Mouse (Mus musculus): ENCODE results near the gene Atf7ip2.
"Not testable (repeated sequence)": the region's sequence is repeated elsewhere in the genome, so short reads cannot be mapped to it uniquely, and the experiment has no call there.

Gene Atf7ip2

GRCm38 (mm10) chr16:10192679-10193506 is at the start of gene Atf7ip2:
Gene Atf7ip2, plus strand, starts transcription at chr16:10192712.
- peak; percentile 80 to 89 for DNase-seq (ENCODE audit: low spot score in 2 of 2)

- DNase-seq (ENCODE audit: low spot score in 2 of 2), result no peak
These were observed 49.3 kb upstream of the Atf7ip2 start for GRCm38 (mm10) chr16:10143166-10143565.

- DNase-seq (ENCODE audit: low spot score in 2 of 2), result no peak
These were observed 45.1 kb upstream of the Atf7ip2 start for GRCm38 (mm10) chr16:10147401-10147800.

- DNase-seq (ENCODE audit: low spot score in 2 of 2), result no peak
These were observed 23.2 kb upstream of the Atf7ip2 start for GRCm38 (mm10) chr16:10169123-10169905.

GRCm38 (mm10) chr16:10170005-10170404 is 22.5 kb upstream of the Atf7ip2 start, which contains the start of gene Rpl39l:
Gene Rpl39l, plus strand, starts transcription at chr16:10170226.
- no peak for DNase-seq (ENCODE audit: low spot score in 2 of 2)

- no peak for DNase-seq (ENCODE audit: low spot score in 2 of 2)
These were observed 21.2 kb upstream of the Atf7ip2 start for GRCm38 (mm10) chr16:10171276-10171675.

- DNase-seq (ENCODE audit: low spot score in 2 of 2), result no peak
These were observed 20.2 kb upstream of the Atf7ip2 start for GRCm38 (mm10) chr16:10172179-10172820.

- DNase-seq (ENCODE audit: low spot score in 2 of 2), result not testable (repeated sequence)
These were observed 5.1 kb upstream of the Atf7ip2 start for GRCm38 (mm10) chr16:10187461-10187860.

- no peak for DNase-seq (ENCODE audit: low spot score in 2 of 2)
These were observed 16.3 kb downstream of the Atf7ip2 start for GRCm38 (mm10) chr16:10208777-10209176.

GRCm38 (mm10) chr16:10216366-10216765 is 23.9 kb downstream of the Atf7ip2 start:
- DNase-seq (ENCODE audit: low spot score in 2 of 2), result not testable (repeated sequence)

GRCm38 (mm10) chr16:10217020-10217419 is 24.5 kb downstream of the Atf7ip2 start:
- not testable (repeated sequence) for DNase-seq (ENCODE audit: low spot score in 2 of 2)

- no peak for DNase-seq (ENCODE audit: low spot score in 2 of 2)
These were observed 34.8 kb downstream of the Atf7ip2 start for GRCm38 (mm10) chr16:10227361-10227760.

GRCm38 (mm10) chr16:10236601-10237000 is 44.1 kb downstream of the Atf7ip2 start:
- DNase-seq (ENCODE audit: low spot score in 2 of 2), result no peak

- DNase-seq (ENCODE audit: low spot score in 2 of 2), result no peak
These were observed 61.5 kb downstream of the Atf7ip2 start for GRCm38 (mm10) chr16:10253993-10254392.

- DNase-seq (ENCODE audit: low spot score in 2 of 2), result peak; percentile 55 to 56
These were observed 79.7 kb downstream of the Atf7ip2 start for GRCm38 (mm10) chr16:10272256-10272655.

GRCm38 (mm10) chr16:10274465-10274864 is 82.0 kb downstream of the Atf7ip2 start:
- no peak for DNase-seq (ENCODE audit: low spot score in 2 of 2)

- DNase-seq (ENCODE audit: low spot score in 2 of 2), result not testable (repeated sequence)
These were observed 84.3 kb downstream of the Atf7ip2 start for GRCm38 (mm10) chr16:10276778-10277177.

GRCm38 (mm10) chr16:10280286-10280951 is 87.9 kb downstream of the Atf7ip2 start:
- DNase-seq (ENCODE audit: low spot score in 2 of 2), result peak; percentile 77 to 80

GRCm38 (mm10) chr16:10281890-10282289 is 89.4 kb downstream of the Atf7ip2 start:
- DNase-seq (ENCODE audit: low spot score in 2 of 2), result no peak

- peak in 1 of 2 experiments; percentile 24 for DNase-seq (ENCODE audit: low spot score in 2 of 2)
These were observed 94.2 kb downstream of the Atf7ip2 start for GRCm38 (mm10) chr16:10286513-10287268.

GRCm38 (mm10) chr16:10288115-10288514 is 95.6 kb downstream of the Atf7ip2 start:
- DNase-seq (ENCODE audit: low spot score in 2 of 2), result no peak
